Mouse (Mus musculus): Measurements from ENCODE around the gene Snap25.

Gene Snap25

GRCm38 (mm10) chr2:136712441-136713015 lies 725 bp upstream of the Snap25 start:
- no peak for DNase-seq (ENCODE audit: low read depth, low spot score)

- DNase-seq (ENCODE audit: low read depth, low spot score): peak; percentile 46
Measured at GRCm38 (mm10) chr2:136714008-136714411, 757 bp downstream of the Snap25 start.

GRCm38 (mm10) chr2:136715531-136715930 lies 2.3 kb downstream of the Snap25 start:
- DNase-seq (ENCODE audit: low read depth, low spot score): no peak

GRCm38 (mm10) chr2:136716400-136716799 lies 3.1 kb downstream of the Snap25 start:
- DNase-seq (ENCODE audit: low read depth, low spot score): no peak

GRCm38 (mm10) chr2:136720235-136720634 lies 7.0 kb downstream of the Snap25 start:
- DNase-seq (ENCODE audit: low read depth, low spot score): no peak

GRCm38 (mm10) chr2:136738260-136738659 lies 25.0 kb downstream of the Snap25 start:
- DNase-seq (ENCODE audit: low read depth, low spot score): no peak

- DNase-seq (ENCODE audit: low read depth, low spot score): no peak
Measured at GRCm38 (mm10) chr2:136742230-136742629, 29.0 kb downstream of the Snap25 start.

- DNase-seq (ENCODE audit: low read depth, low spot score): no peak
Measured at GRCm38 (mm10) chr2:136744683-136745326, 31.6 kb downstream of the Snap25 start.

- DNase-seq (ENCODE audit: low read depth, low spot score): no peak
Measured at GRCm38 (mm10) chr2:136745327-136745994, 32.2 kb downstream of the Snap25 start.

GRCm38 (mm10) chr2:136753682-136754081 lies 40.4 kb downstream of the Snap25 start:
- DNase-seq (ENCODE audit: low read depth, low spot score): no peak

GRCm38 (mm10) chr2:136758809-136759551 lies 45.7 kb downstream of the Snap25 start:
- no peak for DNase-seq (ENCODE audit: low read depth, low spot score)

GRCm38 (mm10) chr2:136778156-136778555 lies 64.9 kb downstream of the Snap25 start:
- no peak for DNase-seq (ENCODE audit: low read depth, low spot score)

- no peak for DNase-seq (ENCODE audit: low read depth, low spot score)
Measured at GRCm38 (mm10) chr2:136778674-136779073, 65.4 kb downstream of the Snap25 start.

- DNase-seq (ENCODE audit: low read depth, low spot score): no peak
Measured at GRCm38 (mm10) chr2:136780268-136780667, 67.0 kb downstream of the Snap25 start.

GRCm38 (mm10) chr2:136784310-136784709 lies 71.1 kb downstream of the Snap25 start:
- no peak for DNase-seq (ENCODE audit: low read depth, low spot score)

- no peak for DNase-seq (ENCODE audit: low read depth, low spot score)
Measured at GRCm38 (mm10) chr2:136788379-136788778, 75.1 kb downstream of the Snap25 start.

GRCm38 (mm10) chr2:136796518-136796917 lies 83.3 kb downstream of the Snap25 start:
- no peak for DNase-seq (ENCODE audit: low read depth, low spot score)

- no peak for DNase-seq (ENCODE audit: low read depth, low spot score)
Measured at GRCm38 (mm10) chr2:136798887-136799430, 85.7 kb downstream of the Snap25 start.

- no peak for DNase-seq (ENCODE audit: low read depth, low spot score)
Measured at GRCm38 (mm10) chr2:136801102-136801501, 87.8 kb downstream of the Snap25 start.

GRCm38 (mm10) chr2:136802076-136802475 lies 88.8 kb downstream of the Snap25 start:
- DNase-seq (ENCODE audit: low read depth, low spot score): no peak

- no peak for DNase-seq (ENCODE audit: low read depth, low spot score)
Measured at GRCm38 (mm10) chr2:136803142-136803541, 89.9 kb downstream of the Snap25 start.

Measured in WW6 (cell line).